Mouse (Mus musculus): ENCODE measurements around the gene Clps.
"Not testable (repeated sequence)": the region's sequence is repeated elsewhere in the genome, so short reads cannot be mapped to it uniquely, and the experiment has no call there.

Clps gene

DNA sequence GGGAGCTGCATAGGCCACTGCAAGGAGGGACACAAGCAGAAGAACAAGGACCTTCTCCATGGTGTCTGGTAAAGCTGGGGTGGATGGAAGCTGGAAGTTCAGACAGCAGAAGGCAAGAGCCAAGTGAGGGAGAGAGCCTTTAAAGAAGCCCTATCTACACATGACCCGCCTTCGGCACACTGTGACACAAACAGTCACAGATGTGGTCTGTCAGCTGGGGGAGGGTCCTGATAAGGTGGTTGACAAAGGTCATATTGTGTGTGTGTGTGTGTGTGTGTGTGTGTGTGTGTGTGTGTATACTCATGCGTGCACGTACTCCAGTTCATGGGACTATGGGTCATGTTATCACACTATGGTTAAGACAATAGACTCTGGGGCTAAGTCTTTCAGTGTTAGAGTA is at the start of gene Clps:
Clps (minus strand) TSS at position 169 of the 400 bp plus-strand sequence.
- DNase-seq (ENCODE audit: low read depth, low spot score): no peak

DNA sequence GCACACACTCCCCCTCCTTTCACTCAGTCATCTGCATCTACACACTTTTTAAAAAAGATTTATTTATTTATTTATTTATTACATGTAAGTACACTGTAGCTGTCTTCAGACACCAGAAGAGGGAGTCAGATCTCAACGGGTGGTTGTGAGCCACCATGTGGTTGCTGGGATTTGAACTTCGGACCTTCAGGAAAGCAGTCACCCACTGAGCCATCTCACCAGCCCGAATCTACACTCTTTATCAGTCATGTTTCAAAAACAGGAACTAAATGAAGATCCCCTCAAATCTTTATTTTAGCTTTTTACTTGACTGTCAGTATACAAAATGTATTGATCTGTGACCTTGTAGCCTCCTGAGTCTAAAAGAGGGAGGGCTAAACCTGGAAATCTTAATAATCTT is 49.0 kb upstream of the Clps start:
- no peak for DNase-seq (ENCODE audit: low read depth, low spot score)

DNA sequence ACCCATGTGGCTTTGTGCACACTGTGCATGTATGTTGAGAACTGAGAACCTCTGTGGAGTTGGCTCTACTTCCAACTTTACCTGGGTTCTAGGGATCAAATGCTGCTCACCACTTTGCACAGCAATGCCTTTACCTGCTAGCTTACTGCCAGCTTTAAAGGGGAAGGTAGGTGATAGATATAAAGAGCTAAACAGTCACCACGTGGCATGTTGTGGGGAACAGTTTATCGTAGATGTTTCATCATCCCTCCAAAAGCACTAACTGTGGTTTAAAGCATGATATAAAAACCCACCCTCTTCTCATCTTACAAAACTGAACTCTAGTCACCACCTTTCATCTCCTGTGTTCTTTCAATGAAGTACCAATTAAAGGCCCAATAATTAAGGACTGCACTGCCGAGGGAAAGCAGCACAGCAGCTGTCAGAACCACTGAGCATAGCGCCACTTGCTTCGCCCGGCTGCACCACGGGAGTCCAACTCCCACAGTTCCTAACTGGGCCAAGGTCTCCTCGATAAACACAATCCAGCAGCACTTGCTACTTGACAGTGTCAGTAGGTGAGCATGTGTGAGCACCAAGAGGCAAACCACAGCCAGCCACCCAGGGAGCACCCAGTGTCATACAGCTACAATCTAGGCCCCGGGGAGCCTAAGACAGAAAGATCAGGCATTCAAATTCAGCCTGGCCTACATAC is 41.1 kb upstream of the Clps start:
- no peak for DNase-seq (ENCODE audit: low read depth, low spot score)

DNA sequence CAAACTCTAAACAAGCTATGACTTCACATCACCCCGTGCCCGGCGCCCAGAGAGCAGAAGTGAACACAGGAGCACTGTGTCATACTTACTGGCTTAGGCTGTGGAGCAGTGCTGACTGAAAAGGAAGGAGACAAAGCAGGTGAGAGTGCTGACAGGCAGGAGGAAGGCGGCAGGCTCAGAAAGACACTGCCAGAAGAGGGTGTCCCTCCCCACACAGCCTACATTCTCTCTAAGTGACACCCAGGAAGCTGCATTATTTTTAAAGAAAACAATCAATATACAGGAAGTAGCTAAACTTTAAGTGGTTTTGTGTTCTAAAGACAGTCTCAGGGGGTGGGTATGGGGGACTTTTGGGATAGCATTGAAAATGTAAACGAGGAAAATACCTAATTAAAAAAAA is 40.2 kb upstream of the Clps start:
- DNase-seq (ENCODE audit: low read depth, low spot score): no peak

DNA sequence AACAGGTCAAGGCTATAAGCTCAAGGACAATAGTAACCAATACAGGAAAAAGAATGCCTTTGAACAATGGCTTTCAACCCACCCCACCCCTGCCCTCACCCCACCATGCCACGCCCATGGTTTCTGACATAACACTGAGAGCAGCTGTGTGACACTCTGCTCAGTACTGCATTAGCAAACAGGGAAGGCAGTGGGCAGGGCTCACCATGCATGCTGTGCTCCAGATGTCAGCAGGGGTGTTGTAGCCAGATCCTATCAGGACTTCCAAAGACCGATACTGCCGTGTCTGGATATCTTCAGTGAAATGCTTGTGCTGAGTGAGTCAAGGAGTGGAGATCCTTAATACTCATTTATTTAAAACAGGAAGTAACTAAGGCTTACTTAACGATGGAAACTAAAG is 33.4 kb upstream of the Clps start:
- DNase-seq (ENCODE audit: low read depth, low spot score): no peak

DNA sequence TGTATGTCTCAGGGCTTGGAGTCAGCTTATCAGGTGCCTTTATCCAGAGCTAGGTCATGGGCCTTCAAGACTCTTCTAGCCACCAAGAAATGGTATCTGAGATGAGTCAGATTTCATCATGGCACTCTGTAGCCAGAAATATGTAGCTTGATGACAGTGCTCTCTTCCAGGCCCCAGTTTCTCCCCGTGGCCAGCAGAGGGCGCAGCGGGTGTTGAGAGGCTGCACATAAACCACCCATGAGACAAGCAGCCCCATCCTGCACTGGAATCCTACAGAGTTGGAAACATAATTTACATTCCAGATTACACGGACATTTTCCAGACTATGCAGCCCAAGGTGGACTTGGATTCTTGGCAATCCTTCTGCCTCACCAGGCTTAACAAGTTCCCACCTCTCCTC is 32.4 kb upstream of the Clps start:
- DNase-seq (ENCODE audit: low read depth, low spot score): peak; percentile 54

DNA sequence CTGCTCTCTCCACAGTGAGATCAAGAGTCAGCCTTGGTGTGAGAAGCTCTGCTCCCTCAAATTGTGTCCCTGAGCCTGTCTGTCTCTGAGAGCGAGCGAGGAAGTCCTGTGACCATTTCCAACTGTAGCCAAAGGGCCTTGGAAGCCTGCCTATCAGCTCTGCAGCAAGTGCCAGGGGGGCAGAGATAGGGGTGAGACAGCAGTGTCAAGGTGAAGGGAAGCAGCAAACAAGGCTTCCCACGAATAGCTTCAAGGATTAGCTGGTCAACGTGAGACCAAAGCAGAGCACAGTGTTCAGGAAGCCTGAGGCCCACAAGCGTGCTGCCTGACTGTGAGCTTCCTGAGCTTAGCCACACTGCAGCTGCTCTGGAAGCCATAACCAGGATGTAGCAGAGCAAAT is 30.9 kb upstream of the Clps start:
- DNase-seq (ENCODE audit: low read depth, low spot score): no peak

DNA sequence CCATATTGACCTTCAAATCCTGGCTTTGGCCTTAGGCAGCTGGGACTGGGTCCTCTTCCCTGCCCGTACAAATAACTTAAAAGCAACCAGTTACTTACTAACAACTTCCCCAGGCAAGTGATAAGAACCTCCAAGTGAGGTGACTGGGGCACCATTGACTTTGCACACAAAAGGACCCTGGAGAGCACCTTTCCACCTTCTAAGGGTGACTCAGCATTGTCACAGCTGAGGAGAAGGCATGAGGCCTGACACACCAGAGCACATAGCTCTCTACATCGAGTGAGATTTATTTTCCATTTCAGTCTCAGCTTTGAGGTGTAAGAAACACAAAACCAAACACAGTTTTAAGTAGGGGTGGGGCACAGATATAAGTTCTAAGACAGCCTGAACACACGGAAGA is 30.0 kb upstream of the Clps start:
- DNase-seq (ENCODE audit: low read depth, low spot score): no peak

DNA sequence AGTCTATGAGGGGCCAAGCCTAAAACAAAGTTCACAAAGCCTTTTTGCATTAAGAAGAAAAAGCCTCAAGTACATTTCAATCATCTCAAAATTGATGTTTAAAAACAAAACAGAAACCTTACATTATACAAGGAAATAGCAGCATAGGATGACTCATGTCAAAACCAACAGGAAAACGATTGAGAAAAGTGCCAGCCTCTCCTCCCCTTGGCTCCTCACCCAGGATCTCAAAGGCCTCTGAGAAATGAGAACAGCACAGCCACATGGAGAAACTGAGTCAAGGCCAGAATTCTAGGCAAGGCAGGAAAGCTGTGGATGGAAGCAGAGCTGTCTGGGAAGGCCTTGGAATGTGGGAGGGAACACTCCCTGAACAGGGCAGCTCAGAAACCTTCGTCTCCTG is 28.0 kb upstream of the Clps start:
- DNase-seq (ENCODE audit: low read depth, low spot score): no peak

DNA sequence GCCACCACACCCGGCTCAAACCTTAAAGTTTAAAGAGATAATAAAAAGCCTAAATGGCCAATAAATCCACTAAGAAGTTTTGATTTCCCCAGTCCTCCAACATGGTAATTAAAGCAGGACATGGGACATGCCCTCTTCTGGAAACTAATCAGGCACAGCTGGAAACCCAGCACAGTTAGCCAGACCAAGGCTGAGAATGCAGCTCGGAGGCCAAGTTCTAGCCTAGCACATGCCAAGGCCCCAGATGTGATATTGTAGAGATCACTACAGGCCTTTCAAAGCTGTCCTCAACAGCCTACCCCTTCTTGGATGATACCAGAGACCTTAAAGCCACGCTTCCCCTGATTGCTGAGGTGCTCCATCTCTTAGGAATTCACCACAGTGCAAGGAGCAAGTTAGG is 25.9 kb upstream of the Clps start:
- no peak for DNase-seq (ENCODE audit: low read depth, low spot score)

DNA sequence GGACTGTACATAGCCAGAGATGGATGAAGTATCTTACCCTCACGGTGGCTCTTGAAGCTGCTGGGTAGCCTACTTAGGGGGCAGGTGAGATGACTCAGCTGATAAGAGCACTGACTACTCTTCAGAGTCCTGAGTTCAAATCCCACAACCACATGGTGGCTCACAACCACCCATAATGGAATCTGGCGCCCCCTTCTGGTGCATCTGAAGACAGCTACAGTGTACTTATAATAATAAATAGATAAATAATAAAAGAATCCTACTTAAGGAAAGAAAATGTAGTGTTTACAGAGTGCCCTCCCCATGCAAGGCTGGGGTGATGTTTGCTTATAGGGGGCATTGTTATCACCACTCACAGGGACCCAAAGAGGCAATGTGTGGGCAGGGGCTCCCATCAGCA is 20.5 kb upstream of the Clps start:
- DNase-seq (ENCODE audit: low read depth, low spot score): no peak

DNA sequence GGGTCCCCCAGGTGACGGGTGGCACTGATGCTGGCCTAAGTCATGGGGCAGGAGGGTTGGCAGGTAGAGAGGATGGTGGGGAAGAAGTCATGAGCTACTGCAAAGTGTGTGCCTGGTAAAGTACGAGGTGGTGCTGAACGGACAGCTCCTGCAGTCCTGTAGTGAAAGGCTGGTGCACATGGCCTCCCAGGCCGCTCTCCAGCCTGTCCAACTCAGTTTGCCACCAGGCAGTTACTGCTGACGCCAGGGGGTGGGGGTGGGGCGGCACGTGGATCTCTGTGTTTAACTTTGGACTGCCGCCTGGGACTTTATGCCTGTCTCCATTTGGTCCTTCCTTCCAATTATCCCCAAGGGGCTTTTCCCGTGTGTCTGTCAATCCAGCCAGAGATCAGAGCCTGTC is 19.8 kb upstream of the Clps start:
- DNase-seq (ENCODE audit: low read depth, low spot score): no peak

DNA sequence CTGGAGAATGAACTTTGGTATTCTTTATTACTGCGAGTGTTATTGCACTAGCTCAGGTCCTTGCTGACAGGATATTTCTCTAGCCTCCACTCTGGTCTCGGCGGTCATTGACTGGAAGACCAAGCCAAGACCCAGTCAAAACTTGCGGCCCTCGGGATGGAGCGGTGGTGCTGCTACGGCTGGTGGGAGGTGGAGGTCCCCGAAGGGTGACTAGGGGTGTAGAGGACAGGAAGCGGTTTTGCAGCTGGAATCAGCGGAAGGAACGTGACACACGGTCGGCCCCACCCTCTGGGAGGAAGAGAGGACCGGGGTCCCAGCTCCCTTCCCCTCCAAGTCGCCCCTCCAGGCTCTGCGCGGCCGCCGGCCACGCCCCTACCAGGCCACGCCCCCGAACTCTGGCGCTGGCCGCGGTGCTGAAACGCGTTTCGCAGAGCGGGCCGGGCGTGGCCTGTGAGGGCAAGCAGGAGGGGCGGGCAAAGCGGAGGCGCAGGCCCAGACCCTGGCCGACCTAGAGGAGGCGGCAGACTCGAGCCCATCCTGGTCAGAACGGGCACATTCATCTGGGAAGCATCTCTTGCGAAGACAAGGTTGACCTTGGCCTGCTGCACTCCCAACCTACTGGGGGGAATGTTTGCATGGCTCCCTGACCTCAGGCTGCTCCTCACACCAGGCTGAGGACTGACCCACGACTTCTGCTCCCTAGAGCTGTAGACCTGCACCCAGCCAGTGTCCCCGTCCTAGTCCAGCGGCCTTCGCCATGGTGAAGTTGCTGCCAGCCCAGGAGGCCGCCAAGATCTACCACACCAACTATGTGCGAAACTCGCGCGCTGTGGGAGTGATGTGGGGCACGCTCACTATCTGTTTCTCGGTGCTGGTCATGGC is 14.9 kb upstream of the Clps start, which contains the start of gene Lhfpl5:
Lhfpl5 (plus strand) TSS at position 398 of the 882 bp plus-strand sequence.
- DNase-seq (ENCODE audit: low read depth, low spot score): no peak

DNA sequence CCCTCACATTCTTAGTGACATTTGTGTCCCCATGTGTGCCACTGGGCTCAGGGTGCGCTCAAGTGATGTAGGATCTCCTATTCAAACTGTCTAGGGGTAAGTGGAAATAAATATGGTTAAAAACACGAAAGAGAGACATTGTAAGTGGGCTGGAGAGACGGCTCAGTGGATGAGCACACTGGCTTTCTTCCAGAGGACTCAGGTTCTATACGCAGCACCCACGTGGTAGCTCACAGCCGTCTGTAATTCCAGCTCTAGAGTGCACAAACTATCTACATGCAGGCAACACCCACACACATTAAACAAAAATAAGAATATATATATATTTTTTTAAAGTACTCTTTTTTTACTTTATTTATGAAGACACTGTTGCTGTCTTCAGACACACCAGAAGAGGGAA is 12.4 kb upstream of the Clps start:
- DNase-seq (ENCODE audit: low read depth, low spot score): no peak

DNA sequence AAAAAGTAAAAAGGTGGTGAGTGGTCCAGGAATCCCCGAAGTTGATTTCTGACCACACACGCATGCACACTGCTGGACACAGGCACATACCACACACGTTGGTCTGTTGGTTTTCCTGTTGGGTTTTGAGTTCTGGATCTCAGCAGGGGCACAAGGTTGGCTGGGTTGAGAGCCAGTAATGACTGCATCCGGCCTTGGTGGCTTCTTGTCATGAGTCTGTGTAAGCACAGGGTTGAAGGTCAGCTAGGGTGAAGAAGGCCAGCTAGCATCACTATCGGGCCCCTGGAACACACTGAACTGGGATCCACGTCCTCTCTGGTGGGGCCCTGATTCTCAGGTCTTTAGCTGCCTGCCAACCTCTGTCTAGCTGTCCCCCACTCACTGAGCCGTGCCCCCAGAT is 12.0 kb upstream of the Clps start:
- no peak for DNase-seq (ENCODE audit: low read depth, low spot score)

DNA sequence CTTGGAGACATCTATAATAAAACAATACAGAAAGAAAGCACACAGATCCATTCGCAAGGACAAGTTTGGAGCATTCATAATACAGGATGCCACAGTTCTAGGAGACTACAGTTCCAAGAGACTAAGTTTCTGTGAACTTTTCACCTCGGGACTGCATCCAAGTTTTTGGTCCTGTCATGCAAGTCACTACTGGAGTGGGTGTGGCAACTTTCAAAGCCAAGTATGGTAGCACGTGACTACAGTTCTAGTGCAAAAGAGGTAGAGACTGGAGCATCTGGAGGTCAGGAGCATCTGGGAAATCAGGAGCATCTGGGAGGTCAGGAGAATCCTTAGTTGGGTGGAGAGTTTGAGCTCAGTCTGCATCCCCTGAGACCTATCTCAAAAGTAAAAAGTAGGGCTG is 11.3 kb upstream of the Clps start:
- no peak for DNase-seq (ENCODE audit: low read depth, low spot score)

DNA sequence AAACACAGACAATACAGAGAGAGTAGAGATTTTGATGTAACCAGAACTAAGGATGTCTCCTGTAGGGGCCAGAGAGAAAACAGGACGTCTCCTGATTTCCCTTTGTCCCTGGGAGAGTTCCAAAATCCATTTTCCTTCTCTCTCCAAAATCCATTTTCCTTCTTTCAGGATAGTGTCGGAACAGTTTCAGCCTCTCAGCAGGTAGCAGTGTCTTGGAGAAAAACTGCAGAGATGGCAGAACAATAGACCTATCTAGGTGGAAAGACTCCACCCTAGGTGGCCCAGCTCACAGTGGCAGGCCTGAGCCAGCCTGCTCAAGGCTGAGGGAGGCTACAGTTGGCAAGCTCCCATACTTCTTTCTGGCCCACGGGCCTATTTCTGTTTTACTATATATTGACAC is 7.0 kb upstream of the Clps start:
- DNase-seq (ENCODE audit: low read depth, low spot score): no peak

DNA sequence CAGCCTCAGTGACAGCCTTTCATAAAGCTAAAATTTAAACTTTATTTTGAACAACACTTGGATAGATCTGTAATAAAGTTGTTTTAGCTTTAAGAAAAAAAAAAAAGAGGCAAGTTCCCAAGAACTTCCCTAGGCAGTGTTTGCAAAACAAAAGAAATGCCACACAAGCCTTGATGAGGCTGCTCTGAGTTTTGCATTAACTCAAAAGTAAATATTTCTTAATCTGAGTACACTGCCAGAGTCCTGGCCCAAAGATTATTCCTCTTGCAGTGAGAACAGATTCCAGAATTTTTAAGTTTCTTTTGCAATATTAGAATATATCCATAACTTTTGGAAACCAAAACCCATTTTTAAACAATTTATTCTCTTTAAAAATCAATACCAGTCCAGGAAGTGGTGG is 4.6 kb upstream of the Clps start:
- no peak for DNase-seq (ENCODE audit: low read depth, low spot score)

DNA sequence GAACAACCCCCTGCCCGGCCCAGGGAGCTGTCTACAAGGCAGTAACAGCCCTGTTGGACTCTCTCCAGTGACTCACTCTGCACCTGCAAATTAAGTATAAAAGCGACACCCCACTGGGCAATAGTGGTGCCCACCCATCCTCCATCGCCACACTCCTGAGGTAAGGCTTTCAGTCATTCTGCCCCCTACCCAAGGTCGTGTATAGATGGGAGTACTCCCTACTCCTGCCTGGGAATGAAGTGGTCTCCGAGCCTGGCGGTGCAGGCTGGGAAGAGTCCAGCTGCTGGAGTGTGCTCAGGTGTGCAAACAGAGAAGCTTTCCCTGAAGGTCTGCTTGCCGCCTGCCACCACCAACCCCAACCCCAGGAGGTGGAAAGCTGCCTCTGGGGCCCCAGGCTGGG is 1.0 kb upstream of the Clps start:
- no peak for DNase-seq (ENCODE audit: low read depth, low spot score)

DNA sequence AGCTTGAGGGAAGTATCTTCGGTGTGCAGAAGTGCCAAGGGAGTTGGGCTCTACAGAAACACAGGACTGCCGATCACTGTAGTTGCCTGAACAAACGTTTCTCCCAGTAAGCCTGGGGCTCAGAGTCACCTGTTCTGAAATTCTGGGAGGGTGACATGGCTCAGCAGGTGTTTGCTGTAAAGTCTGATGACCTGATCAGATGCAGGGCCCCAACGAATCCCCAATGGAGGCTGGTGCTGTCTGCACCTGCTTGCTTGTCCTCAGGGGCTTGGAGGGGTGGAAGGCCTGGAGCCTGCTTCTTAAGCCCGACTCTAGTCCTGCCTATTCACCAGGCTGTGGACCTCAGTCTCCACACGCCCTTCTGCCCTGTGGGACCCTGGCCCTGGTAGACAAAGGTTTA is 2.8 kb downstream of the Clps start:
- no peak for DNase-seq (ENCODE audit: low read depth, low spot score)

DNA sequence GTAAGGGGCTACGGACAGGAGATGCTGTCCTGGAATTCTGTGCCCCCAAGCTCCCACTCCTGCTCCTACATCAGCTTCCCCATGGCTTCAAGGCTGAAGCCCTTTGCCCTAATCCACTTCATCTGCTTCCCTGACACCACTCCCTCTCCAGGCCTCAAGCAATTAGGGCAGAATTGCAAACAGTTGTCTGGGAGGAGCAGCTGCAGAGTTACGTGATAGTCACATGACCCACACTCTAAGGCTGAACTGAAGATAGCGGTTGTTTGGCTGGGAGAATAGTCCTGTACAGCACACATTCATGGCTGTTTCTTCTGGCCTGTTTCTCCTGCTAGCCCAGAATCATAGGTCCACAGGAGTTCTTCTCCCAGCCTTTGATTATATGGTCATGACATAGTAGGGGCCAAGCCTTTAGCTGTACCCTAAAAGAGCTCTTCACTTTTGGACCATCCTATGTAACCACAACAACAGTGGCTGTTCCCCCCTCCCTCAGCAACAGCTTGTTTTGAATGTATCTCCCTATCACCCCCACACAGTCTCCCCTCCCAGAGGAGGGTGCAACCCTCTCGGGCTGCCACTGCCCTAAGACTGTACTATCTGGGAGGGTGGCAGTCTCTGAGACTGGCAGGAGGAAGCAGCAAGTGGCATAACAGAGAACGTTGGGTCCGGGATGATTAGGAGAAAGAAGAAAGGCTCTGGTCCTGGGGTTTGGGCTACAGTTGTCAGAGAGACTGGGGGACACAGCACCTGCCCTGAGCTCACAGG is 3.8 kb downstream of the Clps start:
- DNase-seq (ENCODE audit: low read depth, low spot score): no peak

DNA sequence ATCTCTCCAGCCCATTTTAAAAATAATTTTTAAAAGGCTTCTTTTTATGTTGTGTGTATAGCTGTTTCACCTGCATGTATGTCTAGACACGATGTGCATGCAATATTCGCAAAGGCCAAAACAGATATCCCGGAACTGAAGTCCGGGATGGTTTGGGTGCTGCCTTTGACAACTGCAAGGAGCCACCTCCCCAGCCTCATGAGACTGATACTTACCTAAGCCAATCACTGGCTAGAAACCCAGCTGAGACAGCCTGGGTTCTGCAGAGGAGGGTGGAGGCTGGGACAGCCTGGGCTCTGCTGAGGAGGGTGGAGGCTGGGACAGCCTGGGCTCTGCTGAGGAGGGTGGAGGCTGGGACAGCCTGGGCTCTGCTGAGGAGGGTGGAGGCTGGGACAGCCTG is 6.5 kb downstream of the Clps start:
- DNase-seq (ENCODE audit: low read depth, low spot score): not testable (repeated sequence)
